Mouse (Mus musculus): ENCODE results near the gene Lingo1. TPM values are rescaled to one million over a fixed set of nuclear protein-coding genes. Genes with fewer than 3 reads are reported as not detected.

Lingo1 gene
- polyA plus RNA-seq, 1 experiment from 2014 or later: 3.3 TPM

DNA sequence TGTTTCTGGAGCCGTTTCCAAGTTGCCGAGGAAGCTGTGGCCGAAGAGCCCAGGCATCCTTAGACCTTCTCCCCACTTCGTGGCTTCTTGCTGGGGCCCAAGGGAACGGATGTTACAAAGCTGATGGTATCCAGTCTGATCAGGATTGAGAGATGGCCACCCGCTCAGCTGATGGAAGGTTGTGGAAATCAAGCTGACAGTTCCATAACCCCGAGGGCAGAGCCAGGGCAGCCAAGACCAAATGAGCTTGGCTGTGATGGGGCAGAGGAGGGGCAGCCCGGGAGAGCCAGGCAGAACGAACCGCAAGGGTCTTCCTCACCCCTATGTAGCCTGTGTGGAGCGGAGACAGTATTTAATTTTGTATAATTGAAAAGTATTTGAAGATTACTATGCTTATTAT, 218.9 kb downstream of the Lingo1 start:
- ATAC-seq (ENCODE audit: low read depth): no peak
- H3K27me3 ChIP-seq (ENCODE audit: control insufficient read depth, insufficient read depth, low read depth, low read length): no peaks in the 10 kb centered on the region
- no peak overlapping the region for H3K4me3 ChIP-seq (ENCODE audit: low read length)
- no peak overlapping the region for H3K4me2 ChIP-seq (ENCODE audit: low read depth, low read length)
- peaks cover 3% of the 10 kb centered on the region; the same call in 1 of the 2 replicates for H3K4me1 ChIP-seq (replicated peaks; ENCODE audit: control insufficient read depth, insufficient read depth, low read length)
- no peaks in the 10 kb centered on the region for H3K36me3 ChIP-seq (ENCODE audit: control insufficient read depth, insufficient read depth, low read length)
- no peak overlapping the region for H3K27ac ChIP-seq (ENCODE audit: low read length)
- no peaks in the 10 kb centered on the region for H3K9me3 ChIP-seq (ENCODE audit: control insufficient read depth, low read length)
- H3K9ac ChIP-seq (ENCODE audit: low read length): no peak overlapping the region
- 71% methylated on average over 11 of the region's 11 CpGs for WGBS

DNA sequence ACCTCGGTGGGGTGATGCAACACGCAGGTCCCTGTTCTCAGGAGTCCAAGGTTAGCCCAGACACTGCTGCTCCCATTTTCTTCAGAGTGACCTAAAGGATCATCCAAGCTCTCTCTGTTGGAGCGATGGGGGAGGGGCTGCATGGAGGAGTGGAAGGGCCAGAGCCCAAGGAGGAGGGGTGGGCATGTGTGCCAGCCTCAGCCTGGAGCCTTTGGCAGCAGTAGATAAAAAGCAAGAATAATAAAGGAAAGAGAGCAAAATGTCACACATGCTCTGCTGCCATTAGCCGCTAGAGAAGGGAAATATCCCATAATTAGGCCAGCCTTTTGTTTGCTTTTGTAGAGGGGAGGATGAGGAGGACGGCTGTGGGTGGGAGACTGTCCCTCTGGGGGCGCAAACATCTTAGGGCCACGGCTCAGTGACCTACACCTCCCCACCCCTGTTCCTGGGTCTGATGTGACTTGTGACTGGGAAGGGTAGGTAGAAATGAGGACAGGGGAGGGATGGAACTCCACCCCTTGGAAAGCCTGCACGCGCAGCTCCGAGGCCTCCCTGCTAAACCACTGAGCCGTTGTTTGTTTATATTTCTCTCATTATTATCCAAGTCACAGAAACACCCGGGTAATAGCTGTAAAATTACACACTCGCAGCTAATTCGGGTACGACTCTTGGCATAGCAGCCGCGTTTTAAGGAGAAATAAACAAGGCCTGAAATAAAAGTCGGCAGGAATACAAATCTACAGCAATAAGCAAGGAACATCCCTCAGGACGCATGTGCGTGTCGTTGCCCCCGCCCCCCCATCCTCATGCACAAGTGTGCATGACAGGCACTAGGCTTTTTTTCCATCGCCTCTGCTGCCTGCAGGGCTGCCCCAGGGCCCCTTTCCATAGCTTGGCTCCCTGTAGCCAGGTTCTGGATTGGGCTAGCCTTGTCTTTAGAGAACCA, 223.5 kb downstream of the Lingo1 start:
- Histone ChIP-seq H3K36me3 (ENCODE audit: control insufficient read depth, insufficient read depth, low read length) (no peaks in the 10 kb centered on the region), H3K4me2 (ENCODE audit: low read depth, low read length) (peak overlapping the region; percentile 44), H3K4me1 (replicated peaks; ENCODE audit: control insufficient read depth, insufficient read depth, low read length) (peaks cover 3% of the 10 kb centered on the region; the same call in 1 of the 2 replicates), H3K9me3 (ENCODE audit: control insufficient read depth, low read length) (no peaks in the 10 kb centered on the region), H3K27me3 (ENCODE audit: control insufficient read depth, insufficient read depth, low read depth, low read length) (no peaks in the 10 kb centered on the region), H3K27ac (ENCODE audit: low read length) (no peak overlapping the region), H3K4me3 (ENCODE audit: low read length) (peak overlapping the region; percentile 26), H3K9ac (ENCODE audit: low read length) (0 out of 2 replicates have a peak overlapping the region, but pooled peaks have one; percentile 40)
- ATAC-seq (ENCODE audit: low read depth): peak; percentile 56
- WGBS: 32% methylated on average over 23 of the region's 23 CpGs

Other genes with a start within 250 kb of the Lingo1 start
- 0.20 and 1.1 TPM in 2 replicates for gene Odf3l1, start 68.2 kb upstream of the Lingo1 start, polyA plus RNA-seq (2015; fragmentation: Nextera tagmentation; extraction: Ambion mirVana)
- 23.9 and 26.5 TPM in 2 replicates for gene Cspg4, start 68.6 kb upstream of the Lingo1 start, polyA plus RNA-seq (2015; fragmentation: Nextera tagmentation; extraction: Ambion mirVana)
- gene Snx33, start 131.9 kb upstream of the Lingo1 start, polyA plus RNA-seq (2015; fragmentation: Nextera tagmentation; extraction: Ambion mirVana): 11.8 and 12.2 TPM in 2 replicates
- 73.3 and 80.2 TPM in 2 replicates for gene Imp3, start 141.0 kb upstream of the Lingo1 start, polyA plus RNA-seq (2015; fragmentation: Nextera tagmentation; extraction: Ambion mirVana)
- 22.0 and 23.4 TPM in 2 replicates for gene Snupn, start 154.4 kb upstream of the Lingo1 start, polyA plus RNA-seq (2015; fragmentation: Nextera tagmentation; extraction: Ambion mirVana)
- 20.6 and 21.7 TPM in 2 replicates for gene Ptpn9, start 198.5 kb upstream of the Lingo1 start, polyA plus RNA-seq (2015; fragmentation: Nextera tagmentation; extraction: Ambion mirVana)

Data from lung, embryonic 16.5 days (tissue).